Mouse (Mus musculus): ENCODE data around the gene Edc4.

DNA sequence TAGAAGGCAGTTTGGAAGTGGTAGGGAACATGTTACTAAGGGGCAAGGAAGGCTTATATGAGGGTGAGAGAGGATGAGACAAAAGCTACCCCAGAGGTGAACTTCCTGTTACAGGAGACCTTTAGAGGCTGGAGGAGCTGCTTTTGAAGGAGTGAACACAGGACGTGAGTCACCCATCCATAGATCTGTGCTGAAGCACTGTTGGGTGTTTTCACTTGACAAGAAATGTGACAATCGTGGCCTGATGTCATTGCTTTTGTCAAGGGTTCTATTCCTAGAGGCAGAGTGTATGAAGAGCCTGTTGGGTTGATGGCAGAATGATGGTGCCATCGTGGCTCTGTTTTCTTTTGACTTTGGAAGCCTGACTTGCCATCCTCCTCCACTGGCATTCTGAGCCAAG is 38.7 kb downstream of the Edc4 start:
- TF ChIP-seq POLR2A (IDR thresholded peaks at IDR 0.05; ENCODE audit: low read depth, low read length) (no peak), CTCF (IDR thresholded peaks at IDR 0.05; ENCODE audit: extremely low read depth, insufficient read length, insufficient replicate concordance, low read depth, low read length) (no peak)

Data from small intestine, adult 2 months (tissue).